Mouse (Mus musculus) megakaryocyte, embryonic 14.5 days (primary cell): ENCODE results near the gene Stim1.

ENCODE experiments used
- FLI1 ChIP-seq: IDR thresholded peaks from 2 replicates; pipeline ENCODE4 v1.6.1; 2012; ENCODE audit warnings: low read length, inconsistent platforms, mixed read lengths
- GATA1 ChIP-seq: IDR thresholded peaks from 3 replicates; pipeline ENCODE4 v1.6.1; 2012; ENCODE audit warnings: mixed read lengths, low read length, inconsistent platforms, borderline replicate concordance

GRCm38 (mm10) chr7:102310821-102311220, 43.2 kb downstream of the Stim1 start:
- no peak for TF ChIP-seq GATA1
- TF ChIP-seq FLI1: no peak
